Mouse (Mus musculus) ovary, postnatal 36 days (tissue): ENCODE data around the gene Upk1b.

Experiments
- DNase-seq: peaks from one replicate; pipeline ENCODE4 v3.0.0; 2022; ENCODE audit warnings: low spot score, mixed read lengths

Upk1b gene

DNA sequence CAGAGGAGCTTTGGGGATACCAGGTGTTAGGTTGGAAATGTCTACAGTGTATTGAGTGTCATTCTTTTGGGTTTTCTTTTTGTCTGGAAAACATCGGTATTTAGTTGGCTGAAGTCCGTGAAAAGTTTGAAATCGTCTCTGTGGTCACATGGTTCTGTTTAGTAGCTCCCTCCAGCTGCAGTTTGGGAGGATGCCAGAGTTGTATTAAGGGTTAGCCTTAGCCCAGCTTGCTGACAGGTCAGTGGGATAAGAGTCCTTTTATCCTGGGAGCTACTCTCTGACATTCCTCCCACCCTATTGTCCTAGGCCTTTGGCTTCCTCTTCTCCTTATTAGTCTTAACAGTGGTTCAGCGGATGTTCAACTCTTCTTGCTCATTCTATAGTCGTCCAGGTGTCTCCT, 38.2 kb downstream of the Upk1b start:
- DNase-seq: no peak

DNA sequence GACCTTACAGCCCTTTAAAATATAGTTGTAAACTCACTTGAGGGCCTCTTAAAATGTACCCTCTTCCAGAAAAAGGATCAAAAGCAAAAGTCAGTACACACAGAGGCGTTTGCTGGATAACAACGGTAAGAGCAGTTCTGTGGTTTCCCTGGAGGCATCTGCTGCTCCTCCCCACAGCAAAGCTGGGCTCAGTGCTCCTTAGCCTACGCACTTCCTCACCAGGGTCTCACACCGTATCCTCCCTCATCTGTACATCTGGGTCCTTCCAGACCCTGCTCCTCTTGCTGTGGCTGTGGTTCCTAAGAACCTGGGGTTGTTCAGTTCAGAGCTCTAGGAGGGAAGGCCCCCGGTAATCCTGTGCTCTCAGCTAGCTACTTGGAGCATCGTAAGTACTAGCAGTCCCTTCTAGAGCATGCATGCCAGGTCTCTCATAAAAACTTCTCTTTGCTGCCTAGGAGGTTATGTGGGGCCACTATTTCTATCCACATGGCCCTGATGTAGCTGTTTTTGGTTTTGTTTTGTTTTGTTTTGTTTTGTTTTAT, 39.2 kb downstream of the Upk1b start:
- no peak for DNase-seq

DNA sequence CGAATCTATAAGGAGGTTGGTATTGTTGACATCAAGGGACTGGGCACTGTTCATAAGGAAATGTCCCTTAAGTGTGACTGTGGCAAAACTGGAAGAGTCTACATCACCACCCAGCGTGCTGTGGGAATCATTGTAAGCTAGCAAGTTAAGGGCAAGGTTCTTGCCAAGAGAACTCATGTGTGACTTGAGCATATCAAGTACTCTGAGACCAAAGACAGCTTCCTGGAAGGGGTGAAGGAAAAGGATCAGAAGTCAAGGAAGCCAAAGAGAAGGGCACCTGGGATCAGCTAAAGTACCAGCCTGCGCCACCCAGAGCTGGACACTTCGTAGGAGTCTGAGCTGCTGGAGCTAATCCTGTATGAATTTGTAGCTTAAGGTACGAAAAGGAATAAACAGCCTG, 39.9 kb downstream of the Upk1b start:
- no peak for DNase-seq

DNA sequence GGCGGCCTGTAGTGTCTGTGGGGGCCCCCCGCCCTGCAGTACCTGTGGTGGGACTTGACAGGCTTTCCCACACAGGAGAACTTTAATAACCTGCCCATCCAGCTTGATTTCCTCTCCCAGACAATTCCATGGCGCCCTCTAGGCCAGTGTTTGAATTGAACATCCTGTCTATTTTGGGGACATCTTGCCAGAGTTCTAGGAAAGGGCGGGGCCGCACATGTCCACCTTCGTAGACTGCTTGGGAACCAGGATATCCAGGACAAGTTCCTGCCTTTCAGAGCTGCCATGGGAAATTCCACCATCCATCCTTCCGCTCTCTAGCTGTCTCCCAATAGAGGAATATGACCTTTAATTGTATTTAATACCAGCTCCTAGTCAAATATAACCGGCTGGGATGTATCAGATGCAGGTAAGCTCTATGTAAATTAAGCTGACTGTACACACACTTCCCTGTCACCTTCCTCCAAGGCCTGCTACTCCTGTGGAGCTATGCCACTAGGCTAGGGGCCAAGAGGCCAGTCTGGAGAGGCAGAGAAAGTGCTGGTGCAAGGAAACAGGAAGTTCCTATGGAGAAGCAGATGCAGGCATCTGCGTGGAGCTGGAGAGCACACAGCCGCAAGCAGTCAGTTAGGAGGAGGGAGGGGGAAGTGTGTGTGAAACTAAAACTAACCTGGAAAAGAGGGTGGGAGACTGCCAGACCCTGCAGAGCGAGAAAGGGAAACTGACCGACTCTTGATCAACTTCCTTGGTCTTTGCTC, 41.8 kb downstream of the Upk1b start:
- no peak for DNase-seq

DNA sequence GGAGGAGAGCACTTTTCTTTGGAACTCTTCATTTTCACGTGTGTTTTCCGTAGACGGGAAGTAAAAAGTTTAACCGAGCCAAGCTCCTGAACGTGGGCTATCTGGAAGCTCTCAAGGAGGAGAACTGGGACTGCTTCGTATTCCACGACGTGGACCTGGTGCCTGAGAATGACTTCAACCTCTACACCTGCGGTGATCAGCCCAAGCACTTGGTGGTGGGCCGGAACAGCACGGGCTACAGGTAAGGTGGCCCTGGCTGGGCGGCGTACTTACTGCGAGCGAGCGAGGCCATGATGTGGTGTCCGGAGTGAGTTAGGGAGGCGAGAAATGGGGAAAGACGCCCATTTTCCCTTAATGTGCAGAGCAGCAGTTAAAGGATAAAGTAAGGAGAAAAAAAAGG, 42.5 kb downstream of the Upk1b start:
- no peak for DNase-seq

DNA sequence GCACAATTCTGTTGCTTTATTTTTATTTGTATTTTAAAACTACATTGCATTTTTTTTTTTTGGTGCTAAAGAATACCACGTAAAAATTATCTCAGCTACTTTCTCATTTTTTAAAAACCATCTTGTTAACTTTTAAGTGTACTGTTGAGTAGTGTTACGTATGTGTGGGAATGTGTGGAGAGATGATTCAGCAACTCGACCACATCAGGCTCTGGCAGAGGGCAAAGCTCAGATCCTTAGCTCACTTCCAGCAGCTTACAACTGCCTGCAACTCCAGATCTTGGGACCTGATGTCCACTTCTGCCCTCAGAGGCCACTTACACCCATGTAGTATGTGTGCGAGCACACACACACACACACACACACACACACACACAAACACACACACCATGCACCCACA, 43.6 kb downstream of the Upk1b start:
- no peak for DNase-seq

DNA sequence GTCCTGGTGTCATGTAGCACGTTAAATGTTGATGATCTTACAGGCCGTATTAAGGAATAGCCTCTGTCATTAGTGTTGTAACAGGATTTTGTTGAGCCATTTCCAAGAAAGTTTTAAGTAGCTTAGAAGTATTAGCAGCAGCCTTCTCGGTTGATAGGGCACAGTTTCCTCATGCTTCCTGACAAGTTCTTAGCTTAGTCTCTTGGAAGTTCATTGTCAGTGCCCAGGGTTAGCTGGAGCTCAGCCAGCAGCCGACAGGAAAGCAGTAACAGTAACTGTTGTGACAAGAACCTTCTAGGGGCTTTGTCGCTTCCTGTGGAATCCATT, 44.0 kb downstream of the Upk1b start:
- no peak for DNase-seq

DNA sequence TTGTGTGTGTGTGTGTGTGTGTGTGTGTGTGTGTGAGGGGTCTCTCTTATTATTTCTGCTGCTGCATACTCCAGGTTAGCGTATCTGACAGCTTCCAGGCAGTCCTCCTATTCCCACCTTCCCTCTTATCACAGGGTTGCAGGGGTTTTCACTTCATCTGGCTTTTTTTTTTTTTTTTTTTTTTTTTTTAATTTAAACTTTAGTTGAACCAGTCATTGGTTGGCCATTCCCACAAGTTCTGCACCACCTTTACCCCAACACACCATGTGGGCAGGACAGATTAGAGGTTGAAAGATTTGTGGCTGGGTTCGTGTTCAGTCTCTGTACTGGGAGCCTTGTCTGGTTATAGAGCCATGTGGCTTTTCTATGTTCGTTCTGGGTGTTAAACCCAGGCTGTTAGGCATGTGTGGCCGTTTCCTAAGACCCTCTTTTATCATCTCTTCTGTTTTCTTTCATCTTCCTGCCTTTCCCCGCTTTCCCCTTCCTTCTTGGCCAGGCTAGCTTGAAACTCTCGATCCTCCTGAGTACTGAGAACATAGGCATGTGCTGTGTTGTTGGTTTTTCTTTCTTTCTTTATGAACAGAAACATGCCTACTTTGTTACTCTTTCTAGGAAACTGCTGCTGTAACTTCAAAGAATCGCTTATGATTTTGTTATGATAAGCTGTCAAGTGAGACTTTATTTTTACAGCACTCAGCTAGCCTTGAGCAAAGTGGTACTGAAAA, 44.5 kb downstream of the Upk1b start:
- DNase-seq: no peak

DNA sequence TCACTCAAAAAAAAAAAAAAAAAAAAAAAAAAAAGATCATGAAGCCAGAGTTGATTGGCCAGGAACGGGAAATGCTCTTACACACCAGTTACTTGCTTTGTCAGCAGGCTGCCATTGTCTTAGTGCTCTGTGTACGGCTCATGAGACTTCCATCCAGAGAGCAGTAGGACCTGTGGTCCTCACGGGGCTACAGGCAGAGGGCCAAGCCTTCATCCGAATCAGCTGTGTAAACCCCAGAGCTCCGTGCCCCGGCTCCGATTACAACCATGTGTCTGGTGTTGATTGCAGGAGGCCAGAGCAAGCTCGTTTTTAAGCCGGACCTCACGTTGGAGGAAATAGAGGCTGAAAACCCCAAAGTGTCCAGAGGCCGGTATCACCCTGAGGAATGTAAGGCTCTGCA, 46.5 kb downstream of the Upk1b start:
- no peak for DNase-seq

DNA sequence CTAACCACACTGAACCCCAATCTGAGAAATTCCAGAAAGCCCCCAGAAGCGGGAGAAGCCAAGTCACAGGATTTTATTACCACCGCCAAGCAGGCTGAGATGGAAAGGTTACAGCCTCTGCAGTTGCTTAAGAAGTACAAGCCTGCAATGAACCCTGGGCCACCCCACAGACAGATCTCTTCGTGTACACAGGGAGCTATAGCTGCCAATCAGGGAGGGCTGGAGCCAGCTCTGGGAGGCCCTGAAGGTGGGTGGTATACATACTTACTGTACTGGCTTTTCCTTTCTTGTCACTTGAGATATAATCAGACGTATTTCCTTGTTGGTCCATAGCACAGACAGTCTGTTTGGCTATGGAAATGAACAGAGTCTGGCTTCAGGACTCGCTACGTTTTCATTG, 49.3 kb downstream of the Upk1b start:
- DNase-seq: no peak

DNA sequence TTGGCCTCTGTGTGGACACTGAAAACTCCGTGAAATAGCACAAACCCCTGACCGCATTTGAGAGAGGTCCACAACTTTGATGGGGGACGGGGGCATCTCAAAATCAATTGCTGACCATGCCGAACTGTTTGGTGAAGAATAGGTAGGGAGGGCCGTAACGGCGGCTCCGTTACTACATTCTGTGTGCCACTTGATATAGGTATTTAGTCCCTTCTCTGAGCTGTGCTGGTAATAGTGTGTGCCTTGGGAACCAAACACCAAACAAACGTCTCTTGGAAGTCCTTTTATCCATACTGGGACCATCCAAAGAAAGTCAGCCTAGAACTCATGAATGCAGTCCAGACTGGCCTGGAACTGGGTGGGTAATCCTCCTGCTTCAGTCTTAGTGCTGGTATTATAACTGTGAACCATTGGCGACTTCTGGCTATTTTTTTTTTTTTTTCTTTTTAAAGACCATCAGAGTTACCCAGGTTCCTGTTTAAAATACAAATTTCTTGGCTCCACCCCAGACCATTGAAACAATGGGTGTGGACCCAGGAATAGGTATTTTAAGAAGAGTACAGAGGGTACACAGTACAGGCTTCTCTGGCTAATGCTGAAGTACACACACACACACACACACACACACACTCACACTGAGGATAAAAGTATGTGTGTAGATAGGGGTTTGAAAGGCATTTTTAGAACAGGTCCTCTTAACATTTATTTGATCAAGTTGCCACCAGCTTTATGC, 56.0 kb downstream of the Upk1b start:
- DNase-seq: no peak

DNA sequence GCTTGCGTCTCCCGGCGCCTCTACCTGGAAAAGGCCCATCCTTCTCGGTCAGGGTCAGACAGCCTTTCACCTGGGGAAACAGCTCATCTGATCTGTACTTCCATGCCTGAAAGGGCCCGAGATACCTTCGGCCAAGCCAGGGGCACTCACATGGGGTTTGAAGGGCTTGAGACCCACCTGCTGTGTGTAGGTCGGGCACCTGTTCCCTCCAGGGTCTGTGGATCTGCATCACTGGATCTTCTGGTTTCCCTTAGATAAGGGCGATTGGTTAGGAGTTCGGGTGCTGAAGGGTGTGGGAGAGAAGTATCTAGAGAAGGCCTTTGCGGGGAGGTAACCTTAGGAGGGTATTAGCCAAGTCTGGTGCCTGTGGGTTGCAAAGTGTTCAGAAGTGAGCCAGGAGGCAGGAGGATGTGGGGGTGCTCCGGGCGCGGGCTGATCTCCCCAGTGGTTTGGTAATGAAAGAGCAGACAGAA, 57.4 kb downstream of the Upk1b start:
- DNase-seq: peak; percentile 23

DNA sequence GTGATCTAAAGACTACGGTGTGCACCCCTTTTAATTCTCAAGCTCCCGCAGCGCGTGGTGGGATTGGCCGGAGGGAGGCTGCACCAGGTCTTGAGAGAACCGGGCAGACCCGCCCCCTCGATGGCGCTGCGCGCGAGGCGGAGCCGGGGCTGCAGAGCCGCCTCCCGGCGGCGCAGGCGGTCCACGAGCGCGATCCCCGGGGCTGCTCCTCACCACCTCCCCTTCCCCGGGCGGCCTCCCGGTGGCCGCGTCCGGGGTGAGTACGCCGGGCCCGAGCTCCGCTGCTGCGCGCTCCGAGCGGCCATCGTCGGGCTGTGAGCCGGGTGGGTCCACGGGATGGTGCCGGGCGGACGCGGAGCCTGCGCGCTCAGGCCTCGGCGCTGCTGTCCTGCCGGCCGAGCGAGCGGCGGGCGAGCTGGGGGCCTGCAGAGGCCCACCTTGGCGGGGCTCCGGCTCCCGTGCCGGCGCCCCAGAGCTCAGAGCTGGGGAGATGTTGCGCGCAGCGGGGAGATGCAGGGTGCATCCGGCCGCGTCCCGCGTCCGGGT, 57.9 kb downstream of the Upk1b start, which contains the start of gene B4galt4:
Gene B4galt4 (plus strand): TSS at position 152 of the 546 bp plus-strand sequence.
- peak; percentile 87 for DNase-seq

DNA sequence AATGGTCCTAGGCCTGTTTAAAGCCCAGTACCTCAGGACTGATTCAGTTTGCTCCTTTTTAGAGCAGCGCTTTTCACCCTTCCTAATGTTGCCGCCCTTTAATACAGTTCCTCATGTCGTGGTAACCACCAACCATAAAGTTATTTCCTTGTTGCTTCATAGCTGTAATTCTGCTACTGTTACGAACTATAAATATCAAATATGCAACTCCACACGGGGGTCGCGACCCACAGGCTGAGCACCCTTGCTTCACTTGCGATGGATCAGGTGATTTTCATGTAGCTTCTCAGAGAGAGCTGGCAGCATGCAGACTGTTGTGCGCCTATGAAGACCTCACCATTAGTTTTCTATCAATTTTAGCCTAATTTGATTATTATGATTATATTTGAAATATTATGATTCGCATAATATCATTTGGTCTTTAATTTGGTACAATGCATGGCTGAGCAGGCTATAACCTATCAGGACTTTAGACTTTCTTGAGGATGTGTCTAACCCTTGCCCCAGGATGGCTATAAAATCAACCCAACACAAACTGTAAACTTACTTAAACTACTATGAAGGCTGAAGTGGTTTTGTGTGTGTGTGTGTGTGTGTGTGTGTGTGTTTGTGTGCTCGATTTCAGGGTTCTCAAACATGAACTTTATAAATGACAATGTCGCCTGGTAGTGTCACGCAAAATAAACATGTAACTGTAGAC, 58.8 kb downstream of the Upk1b start:
- DNase-seq: no peak

DNA sequence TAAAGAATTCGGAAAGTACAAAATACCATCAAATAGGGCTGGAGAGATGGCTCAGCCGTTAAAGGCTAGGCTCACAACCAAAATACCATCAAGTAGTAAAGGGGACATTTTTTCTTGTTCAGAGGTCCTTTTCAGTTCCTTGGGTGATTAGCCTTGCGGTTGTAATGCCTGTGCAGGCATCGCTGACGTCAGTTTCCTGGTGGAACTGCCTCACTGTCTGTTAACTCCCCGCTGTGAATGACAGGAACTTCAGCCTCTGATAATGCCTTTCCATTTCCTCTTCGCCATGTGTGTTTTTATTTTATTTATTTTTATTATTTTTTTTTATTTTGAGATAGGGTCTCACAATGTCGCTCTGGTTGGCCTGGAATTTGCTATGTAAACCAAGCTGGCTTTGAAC, 69.2 kb downstream of the Upk1b start:
- no peak for DNase-seq

DNA sequence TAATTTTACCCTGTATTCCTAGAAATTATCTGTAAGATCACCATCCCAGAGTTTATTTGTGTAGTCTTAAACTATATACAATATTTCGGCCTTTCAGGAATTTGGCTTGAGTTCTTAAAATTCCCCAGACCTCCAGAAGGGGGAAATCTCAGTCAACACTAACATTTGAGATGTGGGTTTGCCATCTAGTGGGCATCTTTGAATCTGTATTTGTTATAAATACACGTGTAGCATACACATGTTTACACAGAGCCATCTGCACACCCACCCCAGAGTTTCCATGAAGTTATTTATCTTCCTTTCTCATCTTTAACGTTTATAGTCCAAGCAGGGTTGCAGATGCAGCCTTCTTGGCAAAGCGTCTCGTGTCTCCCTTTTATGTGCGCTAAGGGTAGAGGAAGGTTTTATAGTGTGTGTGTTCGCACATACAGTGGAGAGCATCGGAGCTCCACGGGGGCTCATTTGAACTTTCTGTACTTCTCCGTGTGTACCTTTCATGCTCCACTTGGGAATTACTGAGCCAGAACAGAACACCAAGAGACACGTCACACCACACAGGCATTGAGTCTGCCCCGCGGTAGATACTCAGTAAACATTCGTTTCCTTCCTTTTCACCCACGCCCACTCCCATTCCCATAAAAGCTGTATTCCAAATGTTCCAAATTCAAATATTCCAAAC, 70.4 kb downstream of the Upk1b start:
- DNase-seq: no peak

DNA sequence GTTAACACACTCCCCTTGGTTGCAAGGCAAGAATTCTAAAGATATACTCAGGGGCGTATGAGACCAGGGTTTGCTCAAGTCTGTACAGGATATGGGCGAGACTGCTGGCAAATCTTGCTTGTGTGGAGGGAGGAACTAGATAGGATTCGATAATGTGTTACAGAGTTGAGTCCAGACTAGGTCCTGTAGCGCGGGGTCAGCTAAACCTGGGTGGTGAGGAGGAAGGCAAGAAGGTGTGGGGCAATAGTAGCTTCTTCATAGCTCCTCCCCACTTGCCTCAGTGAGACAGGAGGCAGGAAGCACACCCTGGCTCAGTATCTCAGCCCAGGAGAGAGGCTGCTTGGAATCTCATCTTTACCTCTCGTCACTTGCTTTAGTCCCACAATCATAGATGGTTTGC, 71.0 kb downstream of the Upk1b start:
- DNase-seq: no peak

DNA sequence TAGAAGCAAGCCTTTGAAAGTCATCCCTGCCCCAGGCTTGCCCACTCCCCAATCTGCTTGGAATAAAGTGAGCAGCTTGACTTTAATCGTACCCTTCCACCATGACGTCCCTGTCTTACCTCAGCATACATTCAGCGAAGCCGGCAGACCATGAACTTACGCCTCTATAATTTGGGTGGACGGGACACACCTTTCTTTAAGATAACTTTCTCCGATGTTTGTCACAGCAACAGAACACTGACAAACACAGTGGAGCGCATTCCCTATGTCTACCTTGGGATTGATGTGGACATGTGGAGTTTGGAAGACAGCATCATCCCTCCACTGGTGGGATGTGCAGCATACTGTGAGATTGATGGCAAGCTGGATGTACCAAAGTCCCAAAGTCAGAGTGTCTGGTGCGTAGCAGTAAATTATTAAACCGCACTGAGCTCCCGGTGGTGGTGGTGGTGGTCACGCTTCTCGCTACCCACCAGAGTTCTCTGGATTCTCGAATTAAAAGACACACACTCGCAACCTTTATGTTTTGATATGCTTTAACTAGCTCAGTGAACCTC, 71.5 kb downstream of the Upk1b start:
- no peak for DNase-seq

DNA sequence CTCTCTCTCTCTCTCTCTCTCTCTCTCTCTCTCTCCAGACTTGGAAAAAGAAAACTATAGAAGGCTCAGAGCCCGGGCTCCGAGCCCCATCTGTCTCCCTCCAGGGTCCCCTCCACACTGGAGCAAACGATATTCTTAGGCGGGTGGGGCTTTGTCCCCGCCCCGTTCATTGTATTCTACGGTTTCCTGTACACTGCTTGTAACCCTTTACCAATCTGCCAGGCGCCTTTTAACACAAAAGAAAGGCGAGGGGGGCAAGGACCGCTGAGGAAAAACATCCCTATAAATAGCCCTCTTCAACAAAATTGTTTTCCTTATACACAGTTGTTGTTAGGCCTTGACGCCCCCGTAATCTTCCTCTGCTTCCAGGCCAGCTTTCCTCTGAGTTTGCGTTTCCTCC, 75.2 kb downstream of the Upk1b start:
- DNase-seq: no peak

DNA sequence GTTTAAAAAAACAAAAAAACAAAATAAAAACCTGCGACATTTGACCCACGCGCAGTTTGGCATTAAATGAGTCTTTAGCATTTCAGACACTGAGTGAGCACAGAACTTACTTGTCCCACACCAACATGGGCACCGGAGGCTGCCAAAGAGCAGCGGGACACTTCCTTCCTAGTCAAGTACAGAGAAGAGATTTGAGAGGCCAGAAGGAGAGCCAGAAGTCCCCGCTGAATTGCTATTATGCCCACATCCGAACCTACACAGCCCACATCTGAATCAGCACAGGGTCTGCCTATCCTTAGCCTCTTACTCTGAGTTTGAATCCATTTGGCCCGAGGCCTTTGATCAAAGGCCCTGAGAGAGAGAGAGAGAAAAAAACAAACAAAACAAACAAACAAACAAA, 75.9 kb downstream of the Upk1b start:
- DNase-seq: no peak
